Mouse (Mus musculus) adrenal gland, adult 8-10 months (tissue): ENCODE data around the gene Hist2h2be. TPM values are rescaled to one million over a fixed set of nuclear protein-coding genes. Genes with fewer than 3 reads are reported as not detected.
A peak's percentile ranks its signal among the peaks of the same experiment; 100 is the strongest.
"Not testable (repeated sequence)": the region's sequence is repeated elsewhere in the genome, so short reads cannot be mapped to it uniquely, and the experiment has no call there.

Experiments used
- DNase-seq: peaks from one replicate; pipeline ENCODE4 v3.0.0; 2022
- total RNA-seq, 4 experiments: library from RNA; stranded (reverse); gene quantifications; 2 replicates each; pipeline ENCODE4 v1.2.4; 2022

The Hist2h2be gene
- total RNA-seq = 10 to 100 TPM; 13.8 to 27.3 (median 25.2) TPM

- DNase-seq = peak; percentile 92
Measured at GRCm38 (mm10) chr3:96220765-96221639, at the start of gene Hist2h2be, which contains the start of gene Hist2h2ac. Gene Hist2h2be, plus strand, starts transcription at chr3:96221119. Gene Hist2h2ac, minus strand, starts transcription at chr3:96220880.

- no peak for DNase-seq
Measured at GRCm38 (mm10) chr3:96171583-96172196, 49.2 kb upstream of the Hist2h2be start.

- peak; percentile 77 for DNase-seq
Measured at GRCm38 (mm10) chr3:96172197-96173178, 48.4 kb upstream of the Hist2h2be start, which contains the start of gene Sf3b4. Gene Sf3b4, plus strand, starts transcription at chr3:96172332.

- DNase-seq = no peak
Measured at GRCm38 (mm10) chr3:96173185-96173584, 47.7 kb upstream of the Hist2h2be start.

GRCm38 (mm10) chr3:96174042-96174441 lies 46.9 kb upstream of the Hist2h2be start:
- not testable (repeated sequence) for DNase-seq

- no peak for DNase-seq
Measured at GRCm38 (mm10) chr3:96175251-96175650, 45.7 kb upstream of the Hist2h2be start.

GRCm38 (mm10) chr3:96178427-96178826 lies 42.5 kb upstream of the Hist2h2be start:
- DNase-seq = no peak

GRCm38 (mm10) chr3:96178902-96179301 lies 42.0 kb upstream of the Hist2h2be start:
- DNase-seq = no peak

- DNase-seq = no peak
Measured at GRCm38 (mm10) chr3:96179531-96179930, 41.4 kb upstream of the Hist2h2be start.

GRCm38 (mm10) chr3:96180727-96181477 lies 40.0 kb upstream of the Hist2h2be start, which contains the start of gene Sv2a:
Gene Sv2a, plus strand, starts transcription at chr3:96181151.
- DNase-seq = no peak

GRCm38 (mm10) chr3:96181510-96182381 lies 39.2 kb upstream of the Hist2h2be start:
- no peak for DNase-seq

GRCm38 (mm10) chr3:96182382-96182776 lies 38.5 kb upstream of the Hist2h2be start:
- DNase-seq = no peak

- no peak for DNase-seq
Measured at GRCm38 (mm10) chr3:96192977-96193376, 27.9 kb upstream of the Hist2h2be start.

- DNase-seq = no peak
Measured at GRCm38 (mm10) chr3:96194966-96195365, 26.0 kb upstream of the Hist2h2be start.

GRCm38 (mm10) chr3:96195616-96196313 lies 25.2 kb upstream of the Hist2h2be start:
- no peak for DNase-seq

- DNase-seq = no peak
Measured at GRCm38 (mm10) chr3:96196437-96197128, 24.3 kb upstream of the Hist2h2be start.

- DNase-seq = peak; percentile 90
Measured at GRCm38 (mm10) chr3:96197129-96197749, 23.7 kb upstream of the Hist2h2be start.

GRCm38 (mm10) chr3:96198181-96198580 lies 22.7 kb upstream of the Hist2h2be start:
- no peak for DNase-seq
